Mouse (Mus musculus) lung, postnatal 4 days (tissue): ENCODE data around the gene 2510002D24Rik.
"Not testable (repeated sequence)": the region's sequence is repeated elsewhere in the genome, so short reads cannot be mapped to it uniquely, and the experiment has no call there.

Experiments
- DNase-seq, 2 experiments: peaks; one replicate each; pipeline ENCODE4 v3.0.0; 2021

The 2510002D24Rik gene

DNA sequence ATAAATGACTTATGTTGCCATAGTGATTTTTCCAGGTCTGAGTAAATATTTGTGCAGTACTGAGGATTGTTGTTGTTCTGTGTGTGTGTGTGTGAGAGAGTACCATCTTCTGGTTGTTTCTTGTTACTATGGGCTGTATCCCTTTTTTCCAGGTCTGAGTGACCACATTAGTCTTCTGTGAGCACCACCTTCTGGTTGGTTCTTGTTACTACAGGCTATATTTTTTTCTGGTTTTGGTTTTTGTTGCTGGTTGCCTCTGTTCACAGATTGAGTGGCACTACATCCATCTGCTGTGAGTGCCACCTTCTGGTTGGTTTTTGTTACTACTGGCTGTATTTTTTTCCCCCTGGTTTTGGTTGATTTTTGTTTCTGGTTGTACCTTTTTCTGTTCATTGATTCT is 22.2 kb downstream of the 2510002D24Rik start:
- DNase-seq = peak in 1 of 2 experiments; percentile 56

DNA sequence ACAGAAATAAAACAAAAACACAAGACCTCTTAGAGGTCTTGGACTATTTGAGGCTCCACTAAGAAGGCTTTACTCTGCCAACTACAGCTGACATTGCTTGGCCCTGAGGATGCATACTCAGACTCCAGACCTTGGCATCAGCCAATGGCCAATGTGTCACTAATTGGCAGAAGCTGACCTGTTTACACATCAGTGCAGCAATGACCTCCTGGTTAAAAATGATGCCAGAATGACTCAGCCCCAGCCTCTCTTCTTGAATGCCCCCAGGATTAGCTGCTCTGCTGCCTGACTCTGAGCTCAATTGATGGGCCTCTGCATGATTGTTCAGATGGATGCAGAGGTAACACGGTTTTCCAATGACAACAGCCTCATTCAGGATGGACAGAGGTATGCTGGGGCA is 23.8 kb downstream of the 2510002D24Rik start:
- no peak for DNase-seq

DNA sequence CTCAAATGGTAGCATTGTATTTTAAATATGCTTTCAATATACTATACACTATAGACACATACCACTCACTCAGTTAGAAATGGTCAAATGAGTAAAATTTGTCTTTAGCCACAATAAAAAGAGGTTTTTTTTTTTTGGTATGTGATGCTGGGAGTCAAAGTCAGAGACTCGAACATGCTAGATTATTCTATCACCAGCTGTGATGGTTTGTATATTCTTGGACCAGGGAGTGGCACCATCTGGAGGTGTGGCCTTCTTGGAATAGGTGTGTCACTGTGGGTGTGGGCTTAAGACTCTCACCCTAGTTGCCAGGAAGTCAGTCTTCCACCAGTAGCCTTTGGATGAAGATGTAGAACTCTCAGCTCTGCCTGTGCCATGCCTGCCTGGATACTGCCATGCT is 34.1 kb downstream of the 2510002D24Rik start:
- DNase-seq = not testable (repeated sequence)

DNA sequence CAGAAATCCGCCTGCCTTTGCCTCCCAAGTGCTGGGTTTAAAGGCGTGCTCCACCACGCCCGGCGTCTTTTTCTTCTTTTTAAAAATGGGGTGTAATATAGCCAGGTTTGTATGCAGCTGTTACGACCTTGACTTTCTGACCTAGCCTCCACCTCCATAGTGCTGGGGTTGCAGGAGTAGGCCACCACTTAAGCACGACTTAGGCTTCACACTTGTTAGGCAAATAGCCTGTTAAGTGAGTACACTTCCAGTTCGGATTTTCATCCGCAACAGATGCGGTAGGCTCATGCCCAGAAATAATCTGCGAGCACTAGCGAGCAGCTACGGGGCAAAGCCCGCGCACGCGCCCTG is 39.7 kb downstream of the 2510002D24Rik start:
- no peak for DNase-seq

DNA sequence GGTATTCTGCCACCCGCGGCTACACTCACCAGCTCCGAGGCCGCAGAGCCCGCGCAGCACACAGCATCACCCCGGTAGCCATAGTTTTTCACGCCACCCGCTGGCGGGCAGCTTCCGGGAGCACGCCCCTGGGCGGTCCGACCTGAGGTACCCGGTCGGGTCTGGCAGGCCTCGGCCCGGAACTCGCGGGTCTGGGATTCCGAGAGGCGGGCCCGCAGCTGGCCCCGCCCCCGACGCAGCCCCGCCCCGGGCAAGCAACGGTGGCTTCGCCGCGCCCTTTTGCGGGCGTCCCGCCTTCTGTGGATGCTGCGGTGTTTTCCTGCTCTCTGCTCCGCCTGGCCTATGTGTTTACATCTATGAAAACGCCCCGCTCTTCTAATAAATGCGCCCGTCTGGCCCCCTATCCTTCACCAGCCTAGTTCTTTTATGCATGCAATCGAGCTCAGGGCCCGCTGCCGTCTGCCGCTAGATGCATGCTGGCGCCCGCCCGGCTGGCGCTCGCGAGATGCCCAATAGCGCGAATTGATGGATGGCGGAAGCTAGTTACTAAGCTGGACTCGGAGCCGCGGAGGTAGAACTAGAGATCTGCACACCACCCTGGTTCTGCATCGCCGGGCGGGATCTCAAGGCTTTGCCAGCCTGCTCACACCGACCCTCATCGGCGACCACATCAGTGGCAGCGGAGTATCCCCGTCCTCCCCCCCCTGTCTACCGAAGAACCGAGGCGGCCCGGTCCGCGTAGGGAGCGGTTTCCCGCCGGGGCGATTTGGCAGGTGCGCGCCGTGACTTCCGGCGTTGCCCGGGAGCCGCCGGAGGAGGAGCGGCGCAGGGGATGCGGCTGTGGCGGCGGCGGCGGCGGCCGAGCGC is 40.3 kb downstream of the 2510002D24Rik start, which contains the start of the genes Mrpl40 and Hira:
Mrpl40 (minus strand) TSS at position 421 of the 867 bp plus-strand sequence.
Hira (plus strand) TSS at position 596 of the 867 bp plus-strand sequence.
- DNase-seq = peak; percentile 96 to 98

DNA sequence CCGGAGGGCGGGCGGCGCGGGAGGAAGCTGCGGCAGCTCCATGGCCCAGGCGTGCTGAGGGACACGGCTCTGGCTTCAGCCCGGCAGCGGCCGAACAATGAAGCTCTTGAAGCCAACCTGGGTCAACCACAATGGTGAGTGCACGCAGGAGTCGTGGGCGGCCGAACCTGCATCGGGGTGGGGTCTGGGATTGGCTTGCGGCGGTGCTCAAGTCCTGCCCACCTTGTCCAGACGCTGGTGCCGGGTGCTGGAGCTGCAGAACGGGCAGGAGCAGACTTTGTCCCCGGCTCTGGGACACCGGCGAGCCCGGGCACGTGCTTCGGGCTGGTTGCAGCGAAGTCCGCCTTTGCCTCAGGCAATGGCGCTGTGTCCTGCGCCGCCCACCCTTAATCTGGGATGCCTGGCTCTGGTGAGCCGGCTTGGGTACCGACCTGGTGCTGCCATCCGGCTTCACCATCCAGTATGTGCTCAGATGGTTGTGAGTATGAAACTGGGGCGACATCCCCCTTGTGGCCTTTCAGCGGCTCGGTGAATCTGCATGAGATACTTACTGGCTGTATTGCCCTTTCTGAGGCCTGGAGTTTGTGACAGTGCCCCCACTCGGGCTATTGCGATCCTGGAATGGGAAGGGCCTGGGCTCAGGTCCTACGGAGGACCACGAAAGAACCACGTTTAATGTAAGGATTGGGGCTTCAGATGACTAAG is 41.2 kb downstream of the 2510002D24Rik start:
- peak; percentile 71 for DNase-seq

DNA sequence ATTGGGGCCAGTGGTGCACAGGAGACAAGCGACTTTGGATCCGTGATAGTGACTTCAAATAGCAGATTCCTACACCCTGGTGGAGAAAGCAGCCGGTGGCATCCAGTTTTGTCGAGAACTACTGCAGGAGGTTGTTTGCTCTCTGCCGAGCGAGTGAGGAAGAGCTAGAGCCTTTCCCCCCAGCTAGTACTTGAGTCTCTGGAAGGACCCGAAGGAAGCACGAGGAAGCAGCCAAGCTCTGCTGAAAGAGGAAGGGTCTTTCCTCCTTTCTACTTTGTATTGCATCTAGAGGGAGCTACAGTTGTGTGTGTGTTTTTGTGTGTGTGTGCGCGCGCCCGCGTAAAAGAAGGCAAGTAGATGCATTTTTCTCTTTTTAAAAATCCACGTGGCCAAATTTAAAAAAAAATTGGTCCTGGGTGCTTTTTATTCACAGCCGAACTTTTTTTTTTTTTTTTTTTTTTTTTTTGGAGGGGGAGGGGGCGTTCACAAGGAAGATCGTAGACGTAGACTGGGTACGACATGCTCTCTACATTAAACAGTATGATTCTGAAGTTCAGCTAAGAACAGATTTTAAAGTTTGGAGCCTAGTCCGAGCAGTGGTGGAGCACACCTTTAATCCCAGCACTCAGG is 41.8 kb downstream of the 2510002D24Rik start:
- DNase-seq = no peak

DNA sequence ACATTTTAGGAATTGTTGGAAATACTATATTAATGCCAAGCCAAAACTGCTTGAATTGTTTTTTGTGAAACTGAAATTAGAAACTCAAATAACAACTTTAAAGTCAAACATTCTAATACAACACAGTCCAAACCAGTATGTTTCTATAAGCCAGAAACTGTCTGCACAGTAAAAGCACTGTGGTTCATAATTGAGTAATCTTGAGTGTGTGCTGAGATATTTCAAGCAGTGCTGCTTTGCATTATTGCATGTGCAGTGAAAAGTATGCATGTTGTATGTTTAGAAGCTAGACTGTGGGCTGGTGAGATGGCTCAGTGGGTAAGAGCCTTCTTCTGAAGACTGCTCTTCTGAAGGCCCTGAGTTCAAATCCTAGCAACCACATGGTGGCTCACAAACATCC is 47.7 kb downstream of the 2510002D24Rik start:
- no peak for DNase-seq
